In genomic region chr5:77909218-77909617, GRCm38 (mm10) we compare ENCODE assay signal across 10 mouse cellular contexts.
DNase-seq lines count a peak whose midpoint lies in the region; ATAC-seq and TF ChIP-seq lines count a peak whose summit lies in the region.
"Had no signal": no experiment of that assay in that cellular context is flagged by ENCODE, and none has a peak within 500 bp of the region (broad histone marks: within the 10 kb centered on the region; RNA-seq: fewer than 3 reads in every experiment).

No protein-coding gene starts in this region.

- TF ChIP-seq POLR2A in bone marrow macrophage, adult 2 months (IDR thresholded peaks at IDR 0.05; ENCODE audit: borderline replicate concordance, low read depth, low read length): no peak

- no peak for ATAC-seq in forebrain, embryonic 15.5 days (replicated peaks)

- DNase-seq in cerebellum, postnatal 10 days: peak; percentile 31 to 49
- no peak for DNase-seq in cerebellum, postnatal 4 days (ENCODE audit: low spot score in 2 of 2)
- DNase-seq in left cerebral cortex, adult 2 months (ENCODE audit: extremely low spot score in 1 of 2, low spot score in 2 of 2): no peak
- DNase-seq in left cerebral cortex, postnatal 10 days (ENCODE audit: extremely low spot score in 1 of 2, low spot score in 2 of 2): no peak
- peak; percentile 10 for DNase-seq in lung, postnatal 10 days
- no peak for DNase-seq in spleen, postnatal 36 days (ENCODE audit: low spot score in 2 of 2)

- H3K36me3 ChIP-seq in forebrain, embryonic 15.5 days: no peaks in the 10 kb centered on the region
- H3K36me3 ChIP-seq: embryonic facial prominence, embryonic 13.5 days; midbrain, embryonic 12.5 days had no signal

- no peaks in the 10 kb centered on the region for H3K27me3 ChIP-seq in forebrain, embryonic 15.5 days
- H3K27me3 ChIP-seq: embryonic facial prominence, embryonic 13.5 days; midbrain, embryonic 12.5 days had no signal

- H3K4me3 ChIP-seq in left cerebral cortex, adult 2 months: no peak overlapping the region
- H3K4me3 ChIP-seq in bone marrow macrophage, adult 2 months (ENCODE audit: insufficient read depth, low read length): no peak overlapping the region
- no peak overlapping the region for H3K4me3 ChIP-seq in forebrain, embryonic 15.5 days
- H3K4me3 ChIP-seq: embryonic facial prominence, embryonic 13.5 days; midbrain, embryonic 12.5 days had no signal

- intact Hi-C loops in left cerebral cortex, adult 2 months (cut with DNase I): no loop called here
- intact Hi-C loops in left cerebral cortex, postnatal 10 days (cut with DNase I): no loop called here

- WGBS in forebrain, embryonic 15.5 days: 57% methylated on average over 6 of the region's 6 CpGs

- H3K9me3 ChIP-seq in forebrain, embryonic 15.5 days: no peaks in the 10 kb centered on the region
- H3K9me3 ChIP-seq: embryonic facial prominence, embryonic 13.5 days; midbrain, embryonic 12.5 days had no signal

- H3K4me2 ChIP-seq in forebrain, embryonic 15.5 days (replicated peaks): no peak overlapping the region
- H3K4me2 ChIP-seq: embryonic facial prominence, embryonic 13.5 days; midbrain, embryonic 12.5 days had no signal

- peak; percentile 66 for TF ChIP-seq CTCF in left cerebral cortex, adult 2 months (IDR thresholded peaks at IDR 0.05)
- peak; percentile 43 for TF ChIP-seq CTCF in bone marrow macrophage, adult 2 months (IDR thresholded peaks at IDR 0.05; ENCODE audit: low read depth, low read length)

- no peak overlapping the region for H3K27ac ChIP-seq in left cerebral cortex, adult 2 months
- no peak overlapping the region for H3K27ac ChIP-seq in bone marrow macrophage, adult 2 months (ENCODE audit: insufficient read depth, low read depth, low read length)
- no peak overlapping the region for H3K27ac ChIP-seq in forebrain, embryonic 15.5 days (replicated peaks)
- H3K27ac ChIP-seq: embryonic facial prominence, embryonic 13.5 days; midbrain, embryonic 12.5 days had no signal

- H3K9ac ChIP-seq in forebrain, embryonic 15.5 days (replicated peaks): no peak overlapping the region
- H3K9ac ChIP-seq: embryonic facial prominence, embryonic 13.5 days; midbrain, embryonic 12.5 days had no signal

- no peaks in the 10 kb centered on the region for H3K4me1 ChIP-seq in bone marrow macrophage, adult 2 months (ENCODE audit: control insufficient read depth, insufficient read depth, low read length)
- H3K4me1 ChIP-seq in forebrain, embryonic 15.5 days: no peaks in the 10 kb centered on the region
- H3K4me1 ChIP-seq: embryonic facial prominence, embryonic 13.5 days; midbrain, embryonic 12.5 days had no signal

Comparison
In these comparisons a context has a peak if more than half of its experiments do, and no peak if none do; other contexts are left out.
1. DNase-seq: peak in cerebellum, postnatal 10 days (2 of 2) and lung, postnatal 10 days (single experiment); none in cerebellum, postnatal 4 days (0 of 2), left cerebral cortex, adult 2 months (0 of 2), left cerebral cortex, postnatal 10 days (0 of 2) and spleen, postnatal 36 days (0 of 2).